ENCODE assay signal across 8 mouse cellular contexts in the genomic region with DNA sequence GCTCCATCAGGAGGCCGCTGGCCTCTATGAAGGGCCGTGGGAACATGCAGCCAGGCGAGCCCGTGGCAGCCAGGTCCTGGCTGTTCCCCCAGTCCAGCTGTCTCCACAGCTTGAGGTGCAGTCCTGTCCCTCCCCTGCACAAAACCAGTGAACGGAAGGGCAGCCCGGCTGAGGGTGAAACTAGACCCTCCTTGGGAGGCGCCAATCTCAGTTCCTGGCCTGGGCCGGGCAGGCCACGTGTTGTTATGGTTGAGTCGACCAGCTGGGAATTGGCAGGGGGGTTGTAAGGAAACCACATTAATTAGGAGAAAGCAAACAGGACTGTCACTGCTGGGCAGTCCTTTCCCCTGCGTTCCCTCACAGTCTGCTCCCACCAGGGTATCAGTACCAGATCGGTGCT. TPM values are rescaled to one million over a fixed set of nuclear protein-coding genes. Genes with fewer than 3 reads are reported as not detected.
A peak's percentile ranks its signal among the peaks of the same experiment; 100 is the strongest.
DNase-seq lines count a peak whose midpoint lies in the region; TF ChIP-seq lines count a peak whose summit lies in the region.

No protein-coding gene starts in this region.

- H3K79me2 ChIP-seq in myocyte (ENCODE audit: control insufficient read depth, insufficient read depth) = no peaks in the 10 kb centered on the region

- H3ac ChIP-seq in myocyte (ENCODE audit: control insufficient read depth, insufficient read length) = no peak overlapping the region

- 7% methylated on average over 12 of the region's 12 CpGs for WGBS in cerebellum, adult 2 months

- H3K27ac ChIP-seq in cerebellum, adult 2 months (ENCODE audit: insufficient read depth, low read length) = no peak overlapping the region

- no peak overlapping the region for H3K4me3 ChIP-seq in myocyte
- no peak overlapping the region for H3K4me3 ChIP-seq in cerebellum, adult 2 months (replicated peaks; ENCODE audit: insufficient read depth, low read depth, low read length)

- no peaks in the 10 kb centered on the region for H3K27me3 ChIP-seq in myocyte (ENCODE audit: control insufficient read depth, insufficient read depth, insufficient read length)
- no peaks in the 10 kb centered on the region for H3K27me3 ChIP-seq in cerebellum, adult 2 months (ENCODE audit: control insufficient read depth, insufficient read depth, low read length)

- H3K36me3 ChIP-seq in myocyte (ENCODE audit: control insufficient read depth, insufficient read depth) = no peaks in the 10 kb centered on the region

- DNase-seq in testis, postnatal 14 days (ENCODE audit: low spot score) = peak; percentile 25
- no peak for DNase-seq in testis, postnatal 10 days (ENCODE audit: low spot score)
- peak; percentile 53 for DNase-seq in heart, adult 8-10 months (ENCODE audit: low spot score)
- DNase-seq in kidney, postnatal 10 days = peak; percentile 56
- DNase-seq in thymus, postnatal 14 days = no peak
- no peak for DNase-seq in cerebellum, adult 2 months
- DNase-seq in urinary bladder, postnatal 10 days (ENCODE audit: low spot score) = no peak

- no peak for TF ChIP-seq CTCF in cerebellum, adult 2 months (IDR thresholded peaks at IDR 0.05; ENCODE audit: borderline replicate concordance, insufficient read depth, low read depth, low read length)

- no peak for TF ChIP-seq POLR2A in myocyte (IDR thresholded peaks at IDR 0.05; ENCODE audit: insufficient read length, low read depth)
- TF ChIP-seq POLR2A in cerebellum, adult 2 months (IDR thresholded peaks at IDR 0.05; ENCODE audit: borderline replicate concordance, insufficient read depth, low read length) = no peak

- no peaks in the 10 kb centered on the region for H3K4me1 ChIP-seq in cerebellum, adult 2 months (ENCODE audit: control insufficient read depth, insufficient read depth, low read length)

- peak overlapping the region; percentile 26 for H3K4me2 ChIP-seq in myocyte (ENCODE audit: low read depth)

TF ChIP-seq in myocyte, 11 proteins besides CTCF, POLR2A, EP300 and RAD21:
- TF ChIP-seq TCF12 (IDR thresholded peaks at IDR 0.05; ENCODE audit: insufficient read depth, poor library complexity, severe bottlenecking) = no peak
- no peak for TF ChIP-seq CEBPB (IDR thresholded peaks at IDR 0.05; ENCODE audit: insufficient read depth, poor library complexity, severe bottlenecking)
- peak in 2 of 3 experiments; percentile 85 to 91 for TF ChIP-seq MYOG (IDR thresholded peaks at IDR 0.05; ENCODE audit: control insufficient read depth in 1 of 3, insufficient read depth in 1 of 3, insufficient read length in 2 of 3, low read depth in 2 of 3)
- TF ChIP-seq E2F4 (IDR thresholded peaks at IDR 0.05; ENCODE audit: insufficient read depth) = no peak
- TF ChIP-seq MYOD1 (IDR thresholded peaks at IDR 0.05; ENCODE audit: control insufficient read depth in 1 of 3, insufficient read length in 2 of 3, low read depth in 2 of 3) = peak in 2 of 3 experiments; percentile 73 to 83
- peak; percentile 41 for TF ChIP-seq USF1 (IDR thresholded peaks at IDR 0.05; ENCODE audit: low read depth)
- no peak for TF ChIP-seq SRF (IDR thresholded peaks at IDR 0.05; ENCODE audit: control insufficient read depth, insufficient read length, low read depth)
- TF ChIP-seq POLR2AphosphoS2 (IDR thresholded peaks at IDR 0.05; ENCODE audit: insufficient read length, low read depth) = no peak
- no peak for TF ChIP-seq REST (IDR thresholded peaks at IDR 0.05; ENCODE audit: insufficient read depth, insufficient read length)
- no peak for TF ChIP-seq TCF3 (IDR thresholded peaks at IDR 0.05; ENCODE audit: insufficient read length, low read depth)
- no peak for TF ChIP-seq MAX (IDR thresholded peaks at IDR 0.05; ENCODE audit: low read depth)

RNA-seq across cellular contexts. Expression of a gene that starts 6.3 kb away (rescaled TPM):
- 100 to 1,000 TPM; 144 to 157 (median 149) TPM for total RNA-seq in heart, adult 8-10 months (2022)
- 112 TPM for polyA plus RNA-seq in myocyte (2012; fragmentation: generic; extraction: Trizol)
- polyA plus RNA-seq in cerebellum, adult 2 months (2012; rRNA removed) = 131 and 134 TPM in 2 replicates

RNA-seq across cellular contexts. Expression of a gene that starts 39.5 kb away (rescaled TPM):
- total RNA-seq in heart, adult 8-10 months (2022) = under 1 TPM; 0.57 to 0.97 (median 0.84) TPM
- 3.6 TPM for polyA plus RNA-seq in myocyte (2012; fragmentation: generic; extraction: Trizol)
- 10.5 and 11.9 TPM in 2 replicates for polyA plus RNA-seq in cerebellum, adult 2 months (2012; rRNA removed)

RNA-seq across cellular contexts. Expression of a gene that starts 48.9 kb away (rescaled TPM):
- 10 to 100 TPM; 19.2 to 27.4 (median 21.6) TPM for total RNA-seq in heart, adult 8-10 months (2022)
- polyA plus RNA-seq in myocyte (2012; fragmentation: generic; extraction: Trizol) = 26.8 TPM
- 17.4 TPM in 2 replicates for polyA plus RNA-seq in cerebellum, adult 2 months (2012; rRNA removed)

RNA-seq across cellular contexts. Expression of a gene that starts 56.3 kb away (rescaled TPM):
- total RNA-seq in heart, adult 8-10 months (2022) = 10 to 100 TPM; 55.8 to 74.5 (median 59.0) TPM
- 125 TPM for polyA plus RNA-seq in myocyte (2012; fragmentation: generic; extraction: Trizol)
- polyA plus RNA-seq in cerebellum, adult 2 months (2012; rRNA removed) = 194 and 205 TPM in 2 replicates

Comparison
In these comparisons a context has a peak if more than half of its experiments do, and no peak if none do; other contexts are left out.
1. DNase-seq: peak in testis, postnatal 14 days (single experiment), heart, adult 8-10 months (single experiment) and kidney, postnatal 10 days (single experiment); none in testis, postnatal 10 days (single experiment), thymus, postnatal 14 days (single experiment), cerebellum, adult 2 months (0 of 2) and urinary bladder, postnatal 10 days (single experiment).